ENCODE assay signal across 15 mouse cellular contexts in genomic region chr9:77484751-77485150, GRCm38 (mm10).
"Had no signal": no experiment of that assay in that cellular context is flagged by ENCODE, and none has a peak within 500 bp of the region (broad histone marks: within the 10 kb centered on the region; RNA-seq: fewer than 3 reads in every experiment).

No protein-coding gene starts in this region.

- DNase-seq: kidney, adult 8-10 months; kidney, postnatal 10 days; kidney, postnatal 36 days; liver; lung, adult 18-20 months; lung, postnatal 10 days; lung, postnatal 36 days; right cerebral cortex, adult 18-20 months; right cerebral cortex, postnatal 14 days; right cerebral cortex, postnatal 4 days; spleen, adult 18-20 months; thymus, adult 2 months; thymus, postnatal 36 days had no signal

- ATAC-seq: liver, embryonic 12.5 days; midbrain, embryonic 15.5 days had no signal
